Mouse (Mus musculus) adrenal gland, postnatal 36 days (tissue): ENCODE measurements around the gene Atg7. TPM values are rescaled to one million over a fixed set of nuclear protein-coding genes. Genes with fewer than 3 reads are reported as not detected.

Experiments
- DNase-seq, 2 experiments: peaks; one replicate each; pipeline ENCODE4 v3.0.0; 2021; ENCODE audit warnings: mixed read lengths in 1 of 2
- total RNA-seq, 2 experiments: library from RNA; stranded (reverse); gene quantifications; 2 replicates each; pipeline ENCODE4 v1.2.3; 2021

The Atg7 gene
- total RNA-seq, 2 experiments from 2014 or later: 28.4 to 31.7 TPM

DNA sequence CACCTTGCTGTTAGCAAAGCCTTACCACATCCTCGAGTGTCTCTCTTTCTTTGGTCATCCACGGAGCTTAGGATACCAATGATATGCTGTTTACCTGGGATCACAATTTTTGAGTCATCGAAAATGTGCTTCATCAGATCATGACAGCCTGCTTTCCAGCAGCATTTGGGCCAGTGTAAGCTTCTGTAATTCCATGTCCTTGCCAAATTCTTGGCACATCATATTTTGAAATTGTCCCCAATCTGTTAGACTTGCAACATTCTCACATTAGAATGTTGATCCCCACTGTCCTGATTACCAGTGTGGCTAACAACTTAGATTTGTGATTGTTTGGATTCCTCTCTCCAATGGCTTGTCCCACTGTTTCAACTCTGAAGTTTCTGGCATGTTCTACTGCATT, 144.7 kb downstream of the Atg7 start:
- no peak for DNase-seq

GRCm38 (mm10) chr6:114788663-114789062, 145.8 kb downstream of the Atg7 start:
- no peak for DNase-seq

DNA sequence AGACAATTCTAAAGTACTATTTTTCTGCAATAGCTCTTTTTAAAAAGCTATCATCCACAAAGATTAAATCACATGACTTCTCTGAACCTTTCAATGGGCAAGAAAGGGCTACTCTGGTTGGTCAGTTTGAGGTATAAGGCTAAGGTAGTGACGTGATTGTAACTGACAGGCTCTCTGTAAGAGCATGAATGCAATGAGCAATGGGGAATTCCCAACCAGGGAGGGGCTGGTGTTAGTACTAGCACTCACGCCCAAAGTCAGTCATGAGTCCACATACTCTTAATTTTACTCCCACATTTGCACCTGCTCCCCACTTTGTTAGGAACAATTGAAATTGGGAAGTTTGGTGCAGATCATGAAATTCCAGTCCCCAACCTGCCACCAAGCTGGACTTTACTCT, 147.2 kb downstream of the Atg7 start:
- no peak for DNase-seq

- no peak for DNase-seq
Measured at GRCm38 (mm10) chr6:114790902-114791301, 148.0 kb downstream of the Atg7 start.

GRCm38 (mm10) chr6:114791846-114792245, 148.9 kb downstream of the Atg7 start:
- DNase-seq: no peak

DNA sequence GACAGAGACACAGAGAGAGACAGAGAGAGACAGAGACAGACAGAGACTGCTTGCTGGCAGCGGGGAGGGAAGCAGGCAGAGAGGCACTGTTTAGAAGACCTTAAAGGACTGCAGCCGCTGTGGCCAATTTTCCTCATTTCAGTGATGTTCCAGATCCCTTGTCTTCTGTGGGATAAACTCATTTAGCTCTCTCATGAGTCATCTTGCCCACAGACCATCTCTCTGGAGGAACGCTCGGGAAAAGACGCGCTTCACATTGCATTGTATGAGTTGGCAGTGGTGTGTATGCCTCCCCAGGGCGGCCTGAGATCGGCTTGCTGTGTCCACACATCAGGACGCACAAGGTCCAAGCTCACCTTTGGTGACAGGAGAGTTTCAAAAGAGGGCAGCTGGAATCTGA, 151.8 kb downstream of the Atg7 start:
- no peak for DNase-seq

DNA sequence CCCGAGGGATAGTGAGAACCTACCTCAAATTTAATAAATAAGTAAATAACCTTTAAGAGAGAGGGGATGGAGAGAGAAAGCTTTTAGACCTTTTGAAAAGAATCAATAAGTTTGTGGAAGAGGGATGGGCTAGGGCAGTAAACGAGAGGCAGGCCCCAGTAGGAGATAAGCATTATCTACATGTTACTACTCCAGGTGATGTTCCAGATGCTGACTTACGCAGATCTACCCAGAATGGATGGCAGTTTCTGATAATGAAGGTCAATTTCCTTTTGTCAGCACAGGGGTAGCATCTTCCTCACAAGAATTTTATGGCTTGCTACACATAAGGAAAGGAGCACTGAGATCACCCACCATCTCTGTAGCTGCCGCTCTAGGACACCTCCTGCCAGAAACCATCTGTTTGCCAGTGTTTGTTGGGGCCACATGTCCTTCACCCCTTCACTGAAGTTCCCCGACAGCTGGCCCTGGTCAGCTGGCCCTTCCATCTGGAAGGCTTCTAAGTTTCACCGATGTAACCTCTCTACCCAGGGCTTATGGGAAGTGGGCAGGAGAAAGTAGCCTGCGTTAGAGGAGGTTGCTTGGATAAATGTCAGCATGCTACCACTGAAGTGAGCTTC, 152.9 kb downstream of the Atg7 start:
- no peak for DNase-seq

- no peak for DNase-seq
Measured at GRCm38 (mm10) chr6:114797901-114798300, 155.0 kb downstream of the Atg7 start.

- DNase-seq: no peak
Measured at GRCm38 (mm10) chr6:114798715-114799114, 155.8 kb downstream of the Atg7 start.

DNA sequence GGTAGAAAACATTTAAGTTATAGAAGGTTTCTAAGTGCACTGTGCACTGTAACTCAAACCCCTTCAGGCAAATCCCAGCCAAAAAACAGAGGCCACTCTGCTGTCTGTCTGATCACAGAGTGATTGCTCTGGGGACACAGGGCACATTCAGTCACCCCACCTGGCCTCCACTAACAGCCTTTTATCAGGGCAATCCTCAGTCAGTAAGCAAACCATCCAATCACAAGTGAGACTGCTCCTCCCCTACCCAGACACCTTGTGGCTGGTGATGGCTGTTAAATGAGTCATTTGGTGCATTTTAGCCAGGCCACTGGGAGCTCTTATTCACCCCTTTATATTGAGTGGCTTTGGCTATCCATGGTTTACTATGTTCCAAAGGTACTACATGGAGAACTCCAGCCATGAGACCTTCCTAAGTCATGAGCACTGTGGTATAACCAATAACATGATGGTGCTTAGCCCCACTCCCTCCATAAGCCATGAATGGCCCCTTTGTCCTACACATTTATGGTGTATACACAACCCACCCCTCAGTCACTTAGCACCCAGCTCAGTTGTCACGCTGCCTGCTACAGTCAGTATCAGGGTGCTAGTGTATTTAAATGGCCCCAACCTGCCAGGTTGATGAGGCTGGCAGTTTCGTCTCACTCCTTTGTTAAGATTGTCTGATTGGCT, 157.5 kb downstream of the Atg7 start:
- DNase-seq: no peak

DNA sequence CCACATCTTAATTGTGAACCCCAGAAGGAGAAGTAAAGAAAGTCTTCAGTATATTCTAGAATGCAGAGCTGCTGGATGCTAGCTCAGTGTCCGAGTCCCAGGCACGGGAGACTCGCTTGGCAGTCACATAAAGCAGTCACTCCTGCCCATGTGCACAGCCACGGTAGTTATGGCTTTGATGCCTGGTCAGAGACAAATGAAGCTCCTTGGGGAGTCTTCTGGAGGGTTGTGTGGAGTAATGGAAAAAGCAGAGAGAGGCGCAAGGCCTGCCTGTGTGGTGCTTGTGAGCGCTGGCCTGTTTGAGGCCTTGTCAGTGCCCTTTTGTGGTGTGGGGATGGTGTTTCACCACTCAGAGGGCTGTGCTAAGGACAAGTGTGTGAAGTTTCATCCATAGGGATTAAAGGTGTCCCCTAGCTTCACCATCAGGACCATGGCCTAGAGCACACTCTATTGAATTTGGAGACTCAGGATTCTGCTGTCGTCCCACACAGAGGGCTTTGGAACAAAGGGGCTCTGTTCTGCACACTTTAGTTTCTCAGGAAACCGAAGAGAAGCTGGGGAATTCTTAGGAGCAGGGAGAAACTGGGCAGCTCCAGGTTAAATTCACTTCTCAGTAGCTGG, 161.1 kb downstream of the Atg7 start:
- no peak for DNase-seq

DNA sequence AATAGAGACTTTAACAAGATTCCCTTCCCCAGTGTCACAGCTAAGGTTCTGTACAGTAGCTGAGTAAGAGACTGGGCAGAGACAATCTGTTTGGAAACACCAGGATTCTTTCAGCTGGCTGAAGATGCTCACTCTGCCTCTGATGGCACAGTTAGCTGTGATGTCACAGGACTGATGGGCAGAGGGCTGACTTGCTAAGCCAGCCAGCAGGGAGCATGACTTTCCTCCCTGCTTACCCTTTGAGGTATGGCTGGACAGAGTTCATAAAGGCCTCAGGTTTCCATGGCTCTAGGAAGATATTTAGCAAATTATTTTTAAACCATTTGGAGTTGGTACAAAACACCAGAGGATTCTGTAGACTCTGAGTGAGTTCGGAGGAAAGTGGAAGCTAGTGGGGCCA, 162.0 kb downstream of the Atg7 start:
- DNase-seq: no peak

GRCm38 (mm10) chr6:114805927-114806326, 163.0 kb downstream of the Atg7 start:
- DNase-seq: peak in 1 of 2 experiments; percentile 25

DNA sequence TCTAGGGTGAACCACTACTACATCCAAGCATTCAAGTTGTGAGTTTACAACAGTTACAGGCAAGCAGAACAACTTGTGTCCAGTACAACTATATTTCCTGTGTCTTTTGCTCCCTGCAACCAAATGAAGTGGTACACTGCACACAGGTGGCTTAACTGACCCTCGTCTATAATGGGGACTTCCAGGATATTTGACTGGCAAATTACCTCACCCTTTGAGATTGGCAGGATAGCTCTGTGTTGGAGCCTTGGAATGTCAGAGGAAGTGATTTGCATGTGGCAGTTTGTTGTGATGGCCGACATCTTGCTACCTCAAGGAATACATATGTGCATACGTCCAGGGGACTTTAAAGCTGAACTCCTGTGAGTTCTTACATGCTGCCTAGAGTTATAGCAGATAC, 164.6 kb downstream of the Atg7 start:
- no peak for DNase-seq

DNA sequence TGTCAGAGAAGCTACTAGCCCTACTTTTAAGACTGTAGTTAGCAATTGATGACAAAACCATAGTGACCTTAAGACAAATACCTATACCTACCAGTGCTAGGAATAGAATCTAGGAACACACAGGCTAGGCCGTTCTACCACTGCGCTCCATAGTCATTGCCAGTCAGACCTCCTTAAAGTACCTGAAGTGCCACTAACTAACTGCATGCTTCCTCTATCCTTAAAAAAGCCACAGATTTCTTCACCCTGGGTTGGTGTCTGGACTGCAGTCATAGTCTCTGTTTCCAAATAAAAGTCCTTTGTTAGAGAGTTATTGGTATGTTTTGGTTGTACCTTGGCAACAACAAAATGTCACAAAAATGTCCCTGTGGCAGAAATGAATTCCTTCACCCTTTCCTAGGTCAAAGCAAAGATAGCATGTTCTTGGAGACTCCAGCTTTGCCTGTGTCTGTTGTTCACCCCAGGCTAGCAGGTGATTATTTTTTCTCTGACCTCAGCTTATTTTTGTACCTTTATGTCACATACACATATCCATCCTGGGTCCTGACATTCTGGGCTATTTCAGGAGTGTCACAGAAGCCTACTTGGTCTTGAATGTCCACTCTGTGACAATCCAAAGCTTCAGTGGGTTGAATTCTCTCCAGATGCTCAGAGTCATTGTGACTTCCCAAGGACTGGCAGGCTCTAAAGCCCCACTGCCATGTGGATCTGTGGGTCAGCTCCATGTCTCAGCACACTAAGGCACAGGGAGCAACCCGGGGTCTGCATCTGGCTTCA, 165.9 kb downstream of the Atg7 start:
- DNase-seq: no peak

DNA sequence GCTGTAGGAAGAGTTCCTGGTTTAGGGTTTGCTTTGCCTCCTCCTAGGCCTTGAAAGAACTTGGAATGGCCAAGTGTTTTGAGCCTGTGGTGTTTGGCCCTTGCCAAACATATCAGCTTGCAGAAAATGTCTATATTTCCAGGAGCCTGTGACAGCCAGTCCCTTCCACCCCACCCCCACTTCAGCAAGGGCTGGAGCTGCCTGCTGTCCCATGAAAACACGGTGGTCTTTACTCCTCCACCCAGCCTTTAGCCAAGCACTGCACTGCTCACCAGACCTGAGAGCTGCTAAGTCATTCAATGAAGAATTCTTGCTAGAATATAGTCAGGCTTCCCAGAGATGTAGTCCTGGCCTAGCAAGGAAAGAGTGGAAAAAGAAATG, 166.5 kb downstream of the Atg7 start:
- DNase-seq: no peak

- DNase-seq: peak; percentile 27 to 46
Measured at GRCm38 (mm10) chr6:114812322-114812721, 169.4 kb downstream of the Atg7 start.

GRCm38 (mm10) chr6:114812779-114813178, 169.9 kb downstream of the Atg7 start:
- DNase-seq: peak; percentile 33 to 44

- DNase-seq: no peak
Measured at GRCm38 (mm10) chr6:114814199-114814881, 171.4 kb downstream of the Atg7 start.

DNA sequence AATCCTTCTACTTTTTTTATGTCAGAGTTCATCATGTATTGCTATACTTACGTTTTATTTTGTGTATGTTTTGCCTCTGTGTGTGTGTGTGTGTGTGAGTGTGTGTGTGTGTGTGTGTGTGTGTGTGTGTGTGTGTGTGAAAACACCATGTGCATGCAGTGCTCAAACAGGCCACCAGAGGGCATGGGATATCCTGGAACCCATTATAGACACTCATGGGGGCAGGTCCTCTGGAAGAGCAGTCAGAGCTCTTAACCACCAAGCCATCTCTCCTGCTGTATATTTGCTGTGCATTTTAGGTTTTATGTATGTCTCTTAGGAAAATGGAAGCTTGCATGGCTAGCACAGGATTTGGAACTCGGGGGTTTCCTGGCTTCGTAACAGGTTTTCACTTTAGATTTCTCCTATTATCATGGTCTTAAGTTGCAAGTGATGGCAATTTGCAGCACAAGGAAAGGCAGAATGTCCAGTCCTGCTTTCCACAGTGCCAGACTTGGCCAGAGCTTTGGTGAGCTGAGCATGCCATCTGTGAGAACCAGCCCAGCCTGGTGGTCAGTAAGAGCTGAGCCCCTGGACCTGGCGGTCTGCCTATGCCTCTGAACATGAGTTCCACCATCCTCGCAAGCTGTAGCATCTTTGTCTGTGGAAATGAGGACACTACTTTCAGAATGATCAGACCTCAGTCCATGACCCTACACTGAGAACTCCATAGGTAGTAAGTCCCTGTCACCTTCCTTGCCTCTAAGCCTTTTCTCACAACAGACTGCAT, 172.2 kb downstream of the Atg7 start:
- no peak for DNase-seq

- DNase-seq: no peak
Measured at GRCm38 (mm10) chr6:114817948-114818347, 175.1 kb downstream of the Atg7 start.
